Mouse (Mus musculus) neural tube, embryonic 14.5 days (tissue): ENCODE results near the gene Neo1. TPM values are rescaled to one million over a fixed set of nuclear protein-coding genes. Genes with fewer than 3 reads are reported as not detected.

ENCODE experiments used
- ATAC-seq: fragments of 200-750 bp; cut with Nextera tagmentation; 2 replicates; pipeline ENCODE4 v1.8.0; 2017; ENCODE audit warnings: low read depth, mild to moderate bottlenecking, moderate TSS enrichment, moderate library complexity
- H3K27ac ChIP-seq: fragments of 300-500 bp; sonication (generic); 2 replicates; pipeline ENCODE4 v1.5.1; 2014; ENCODE audit warnings: low read depth, mild to moderate bottlenecking, control low read depth, low read length, moderate library complexity, mixed read lengths
- H3K27me3 ChIP-seq: fragments of 300-500 bp; sonication (generic); 2 replicates; pipeline ENCODE4 v1.6.1; 2014; ENCODE audit warnings: low read length; ENCODE audit not compliant: control insufficient read depth, insufficient read depth
- H3K36me3 ChIP-seq: fragments of 300-500 bp; sonication (generic); 2 replicates; pipeline ENCODE4 v1.6.1; 2014; ENCODE audit warnings: low read length, mixed read lengths; ENCODE audit not compliant: control insufficient read depth, insufficient read depth
- H3K4me1 ChIP-seq: fragments of 300-500 bp; sonication (generic); 2 replicates; pipeline ENCODE4 v1.6.1; 2014; ENCODE audit warnings: low read length; ENCODE audit not compliant: control insufficient read depth, insufficient read depth
- H3K4me2 ChIP-seq: fragments of 300-500 bp; sonication (generic); 2 replicates; pipeline ENCODE4 v1.6.1; 2014; ENCODE audit warnings: mild to moderate bottlenecking, low read depth, low read length, control low read depth
- H3K4me3 ChIP-seq: fragments of 300-500 bp; sonication (generic); 2 replicates; pipeline ENCODE4 v1.5.1; 2014; ENCODE audit warnings: low read depth, low read length, control low read depth, mixed read lengths
- H3K9ac ChIP-seq: fragments of 300-500 bp; sonication (generic); replicated peaks from 2 replicates; pipeline ENCODE4 v1.6.1; 2014; ENCODE audit warnings: low read depth, mild to moderate bottlenecking, control low read depth, low read length, mixed read lengths
- H3K9me3 ChIP-seq: fragments of 300-500 bp; sonication (generic); 2 replicates; pipeline ENCODE4 v1.6.1; 2016; ENCODE audit warnings: low read length; ENCODE audit not compliant: control insufficient read depth
- whole genome bisulfite sequencing: fragments of 180-500 bp; shearing (Covaris S2); extraction: QIAGEN DNeasy Blood & Tissue Kit; methylation state at CpG from one replicate; pipeline ENCODE4 v1.1.7; 2014; 5-methylcytosine and 5-hydroxymethylcytosine counted together
- polyA plus RNA-seq: library from polyadenylated mRNA; unstranded; fragments of >200 nt; fragmentation: Nextera tagmentation; extraction: Ambion mirVana; gene quantifications from 2 replicates; pipeline ENCODE4 v1.2.1, GENCODE M21; 2014

The Neo1 gene
- polyA plus RNA-seq, 1 experiment from 2014 or later = 59.7 TPM

GRCm38 (mm10) chr9:58876946-58877625, 159.2 kb downstream of the Neo1 start:
- no peaks in the 10 kb centered on the region for H3K4me1 ChIP-seq
- H3K9me3 ChIP-seq = no peaks in the 10 kb centered on the region
- H3K36me3 ChIP-seq = peaks cover 15% of the 10 kb centered on the region
- no peak overlapping the region for H3K4me2 ChIP-seq
- ATAC-seq = no peak
- no peak overlapping the region for H3K9ac ChIP-seq
- 90% methylated on average over 6 of the region's 6 CpGs for WGBS
- no peaks in the 10 kb centered on the region for H3K27me3 ChIP-seq
- H3K27ac ChIP-seq = no peak overlapping the region
- H3K4me3 ChIP-seq = no peak overlapping the region

- ATAC-seq = no peak
- no peak overlapping the region for H3K9ac ChIP-seq
- H3K27me3 ChIP-seq = no peaks in the 10 kb centered on the region
- WGBS = 94% methylated on average over 6 of the region's 6 CpGs
- H3K27ac ChIP-seq = no peak overlapping the region
- no peaks in the 10 kb centered on the region for H3K9me3 ChIP-seq
- H3K4me2 ChIP-seq = no peak overlapping the region
- peaks cover 9% of the 10 kb centered on the region for H3K36me3 ChIP-seq
- H3K4me3 ChIP-seq = no peak overlapping the region
- H3K4me1 ChIP-seq = no peaks in the 10 kb centered on the region
Measured at GRCm38 (mm10) chr9:58875439-58875838, 160.8 kb downstream of the Neo1 start.

GRCm38 (mm10) chr9:58874354-58874753, 161.9 kb downstream of the Neo1 start:
- no peaks in the 10 kb centered on the region for H3K27me3 ChIP-seq
- no peak overlapping the region for H3K27ac ChIP-seq
- no peak overlapping the region for H3K9ac ChIP-seq
- H3K9me3 ChIP-seq = no peaks in the 10 kb centered on the region
- H3K4me1 ChIP-seq = no peaks in the 10 kb centered on the region
- no peak overlapping the region for H3K4me2 ChIP-seq
- no peak for ATAC-seq
- H3K36me3 ChIP-seq = peaks cover 9% of the 10 kb centered on the region
- 83% methylated on average over 4 of the region's 4 CpGs for WGBS
- H3K4me3 ChIP-seq = no peak overlapping the region

DNA sequence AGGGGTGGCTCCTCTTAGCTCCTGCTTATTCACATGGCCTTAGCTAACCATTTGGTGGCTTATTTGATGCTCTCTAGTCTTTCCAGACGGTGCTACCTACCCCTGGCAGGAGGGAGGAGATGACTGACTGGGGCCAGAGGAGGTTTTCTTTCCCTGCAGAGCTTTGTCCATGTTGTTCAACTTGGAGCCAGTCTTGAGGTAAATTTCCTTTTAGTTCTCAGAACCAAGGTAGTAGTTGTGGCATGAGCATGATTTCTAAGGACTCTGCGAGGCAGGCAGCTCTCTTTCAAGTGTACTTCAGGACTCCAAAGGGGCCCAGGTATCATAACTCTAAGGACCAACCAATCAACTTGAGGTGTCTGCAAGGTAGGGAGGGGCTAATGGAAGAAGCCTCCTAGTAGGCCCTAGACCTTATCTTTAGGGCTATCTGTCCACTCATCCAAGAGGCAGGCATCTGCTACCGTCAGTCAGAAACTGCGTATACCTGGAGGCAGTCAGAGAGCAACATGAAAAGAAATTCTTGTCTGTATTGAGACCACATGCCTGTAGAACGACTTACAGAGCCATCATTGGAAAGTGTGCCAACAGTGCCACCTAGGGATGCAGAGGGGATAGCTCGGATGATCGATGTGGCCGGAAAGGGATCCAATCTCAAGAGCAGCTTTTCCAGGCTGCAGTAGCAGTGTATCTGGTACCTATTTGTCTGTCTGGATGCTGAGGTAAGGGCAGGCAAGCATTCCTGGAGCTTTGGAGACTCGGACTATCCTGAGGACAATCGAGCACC, 162.5 kb downstream of the Neo1 start:
- Histone ChIP-seq H3K9me3 (no peaks in the 10 kb centered on the region), H3K36me3 (peaks cover 9% of the 10 kb centered on the region), H3K4me3 (no peak overlapping the region), H3K9ac (no peak overlapping the region), H3K4me1 (no peaks in the 10 kb centered on the region), H3K4me2 (no peak overlapping the region), H3K27ac (no peak overlapping the region), H3K27me3 (no peaks in the 10 kb centered on the region)
- WGBS = 52% methylated on average over 10 of the region's 10 CpGs
- peak; percentile 46; the same call in 1 of the 2 replicates for ATAC-seq

DNA sequence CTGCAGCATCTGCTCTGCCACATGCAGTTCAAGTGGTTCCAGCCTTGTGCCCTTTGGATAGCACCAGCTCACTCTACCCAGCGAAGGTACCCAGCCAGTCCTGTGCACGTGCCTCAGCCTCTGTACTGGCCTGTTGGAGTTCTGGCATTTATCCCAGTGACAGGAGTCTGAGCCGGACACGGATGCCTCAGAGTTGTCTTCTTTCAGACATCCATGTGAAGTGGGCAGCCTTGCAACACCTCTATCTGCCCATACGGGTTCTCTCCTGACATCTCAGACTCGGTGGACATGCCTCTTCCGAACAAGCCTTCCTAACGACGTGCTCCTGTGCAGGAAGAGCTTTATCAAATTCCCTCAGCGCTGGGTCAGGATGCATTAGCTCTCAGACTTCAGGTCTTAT, 165.1 kb downstream of the Neo1 start:
- Histone ChIP-seq H3K4me3 (no peak overlapping the region), H3K4me1 (no peaks in the 10 kb centered on the region), H3K9me3 (no peaks in the 10 kb centered on the region), H3K4me2 (no peak overlapping the region), H3K27me3 (no peaks in the 10 kb centered on the region), H3K27ac (no peak overlapping the region), H3K36me3 (no peaks in the 10 kb centered on the region), H3K9ac (no peak overlapping the region)
- WGBS = 89% methylated on average over 10 of the region's 10 CpGs
- ATAC-seq = no peak

GRCm38 (mm10) chr9:58863826-58864225, 172.4 kb downstream of the Neo1 start:
- ATAC-seq = 0 out of 2 replicates have a peak, but pooled peaks have one; percentile 31
- no peak overlapping the region for H3K9ac ChIP-seq

GRCm38 (mm10) chr9:58859080-58859635, 177.1 kb downstream of the Neo1 start:
- Histone ChIP-seq H3K27me3 (no peaks in the 10 kb centered on the region), H3K4me2 (no peak overlapping the region), H3K9ac (no peak overlapping the region), H3K4me1 (0 out of 2 replicates have a peak, but pooled peaks cover 4% of the 10 kb centered on the region), H3K36me3 (peaks cover 4% of the 10 kb centered on the region; the same call in 1 of the 2 replicates), H3K4me3 (no peak overlapping the region), H3K27ac (no peak overlapping the region), H3K9me3 (no peaks in the 10 kb centered on the region)
- WGBS = 36% methylated on average over 30 of the region's 30 CpGs
- no peak for ATAC-seq

More at GRCm38 (mm10) chr9:58863826-58864225, 172.4 kb downstream of the Neo1 start:
- no peaks in the 10 kb centered on the region; the same call in 1 of the 2 replicates for H3K36me3 ChIP-seq
- no peak overlapping the region for H3K4me2 ChIP-seq
- no peak overlapping the region for H3K4me3 ChIP-seq
- 20% methylated on average over 7 of the region's 7 CpGs for WGBS
- H3K27me3 ChIP-seq = no peaks in the 10 kb centered on the region
- no peaks in the 10 kb centered on the region for H3K9me3 ChIP-seq
- 0 out of 2 replicates have a peak, but pooled peaks cover 4% of the 10 kb centered on the region for H3K4me1 ChIP-seq
- no peak overlapping the region for H3K27ac ChIP-seq

DNA sequence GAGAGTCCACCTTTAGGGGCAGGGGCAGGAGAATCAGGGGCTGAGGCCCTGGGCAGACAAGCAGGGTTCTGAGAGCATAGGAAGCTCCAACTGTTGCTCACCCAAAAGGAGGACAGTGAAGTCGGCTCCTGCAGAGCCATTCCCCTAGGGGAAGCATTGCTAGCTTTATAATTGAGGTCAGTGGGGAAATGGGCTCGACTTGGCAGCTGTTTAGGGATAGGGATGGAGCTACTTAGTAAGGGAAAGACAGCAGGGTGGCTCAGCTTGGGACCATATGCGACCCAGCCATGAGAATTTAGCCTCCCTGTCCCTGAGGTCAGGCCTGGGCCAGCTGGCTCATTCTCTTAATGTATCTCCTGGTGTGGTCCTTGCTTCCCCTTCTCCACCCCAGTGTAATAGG, 181.3 kb downstream of the Neo1 start:
- WGBS = 24% methylated on average over 3 of the region's 3 CpGs
- Histone ChIP-seq H3K36me3 (peaks cover 4% of the 10 kb centered on the region; the same call in 1 of the 2 replicates), H3K4me2 (no peak overlapping the region), H3K4me1 (no peaks in the 10 kb centered on the region; the same call in 1 of the 2 replicates), H3K4me3 (no peak overlapping the region), H3K27ac (no peak overlapping the region), H3K9me3 (no peaks in the 10 kb centered on the region), H3K27me3 (no peaks in the 10 kb centered on the region), H3K9ac (no peak overlapping the region)
- no peak for ATAC-seq
